Mouse (Mus musculus): ENCODE measurements around the gene Pak1.

- TF ChIP-seq GATA1 (IDR thresholded peaks at IDR 0.05; ENCODE audit: borderline replicate concordance, low read length) (no peak), FLI1 (IDR thresholded peaks at IDR 0.05; ENCODE audit: low read length) (no peak)
These were observed 21.0 kb downstream of the Pak1 start for GRCm38 (mm10) chr7:97809307-97809706.
